Mouse (Mus musculus) ovary, adult 18-20 months (tissue): Measurements from ENCODE around the gene Rhot2.
"Not testable (repeated sequence)": the region's sequence is repeated elsewhere in the genome, so short reads cannot be mapped to it uniquely, and the experiment has no call there.

Source experiments
- DNase-seq: peaks from one replicate; pipeline ENCODE4 v3.0.0; 2022; ENCODE audit warnings: low spot score, mixed read lengths

Rhot2 gene

DNA sequence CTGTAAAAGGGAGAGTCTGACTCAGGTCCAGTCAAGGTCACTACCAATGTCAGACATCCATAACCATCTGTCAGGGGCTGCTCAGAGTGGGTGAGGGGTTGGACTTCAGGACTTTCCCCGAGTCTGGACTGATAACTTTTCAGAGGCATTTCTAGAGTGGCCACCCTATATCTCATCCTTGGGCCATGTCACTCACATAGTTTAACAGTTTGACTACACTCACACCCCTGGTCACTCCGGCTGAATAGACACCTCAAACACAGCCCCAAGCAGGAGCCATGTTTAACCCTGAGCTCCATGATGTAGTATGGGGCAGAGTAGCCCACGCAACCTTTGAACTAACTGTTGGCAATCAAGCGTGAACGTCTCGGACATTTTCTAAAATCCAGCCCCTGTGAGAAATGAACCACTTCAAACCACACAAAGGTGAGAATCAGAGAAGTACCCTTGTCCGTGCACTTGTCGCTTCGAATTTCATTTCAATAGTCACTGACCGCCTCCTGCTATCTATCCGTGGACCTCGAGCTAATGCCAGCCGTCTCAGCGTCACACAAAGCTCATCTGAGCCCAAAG lies 29.6 kb upstream of the Rhot2 start:
- no peak for DNase-seq

GRCm38 (mm10) chr17:25873405-25874147 lies 28.9 kb upstream of the Rhot2 start:
- DNase-seq, result no peak

GRCm38 (mm10) chr17:25872676-25873075 lies 28.0 kb upstream of the Rhot2 start:
- DNase-seq, result no peak

GRCm38 (mm10) chr17:25871566-25871965 lies 26.9 kb upstream of the Rhot2 start:
- DNase-seq, result not testable (repeated sequence)

DNA sequence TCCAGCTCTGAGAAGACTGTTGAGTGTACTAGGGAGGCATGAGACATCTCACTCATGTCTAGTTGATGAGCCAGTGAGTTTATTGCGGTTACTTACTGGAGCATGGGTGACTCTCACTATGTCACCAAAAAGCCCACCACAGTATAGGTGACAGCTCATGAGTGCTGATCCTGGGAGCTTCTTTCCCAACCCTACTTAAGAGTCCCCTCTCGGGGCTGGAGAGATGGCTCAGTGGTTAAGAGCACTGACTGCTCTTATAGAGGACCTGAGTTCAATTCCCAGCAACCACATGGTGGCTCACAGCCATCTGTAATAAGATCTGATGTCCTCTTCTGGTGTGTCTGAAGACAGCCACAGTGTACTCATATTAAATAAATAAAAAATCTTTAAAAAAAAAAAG lies 25.3 kb upstream of the Rhot2 start:
- DNase-seq, result no peak

GRCm38 (mm10) chr17:25869498-25869897 lies 24.8 kb upstream of the Rhot2 start:
- DNase-seq, result no peak

- DNase-seq, result peak; percentile 84
Measured at GRCm38 (mm10) chr17:25868601-25869191, 24.0 kb upstream of the Rhot2 start, which contains the start of gene Mcrip2. Gene Mcrip2, minus strand, starts transcription at chr17:25868764.

DNA sequence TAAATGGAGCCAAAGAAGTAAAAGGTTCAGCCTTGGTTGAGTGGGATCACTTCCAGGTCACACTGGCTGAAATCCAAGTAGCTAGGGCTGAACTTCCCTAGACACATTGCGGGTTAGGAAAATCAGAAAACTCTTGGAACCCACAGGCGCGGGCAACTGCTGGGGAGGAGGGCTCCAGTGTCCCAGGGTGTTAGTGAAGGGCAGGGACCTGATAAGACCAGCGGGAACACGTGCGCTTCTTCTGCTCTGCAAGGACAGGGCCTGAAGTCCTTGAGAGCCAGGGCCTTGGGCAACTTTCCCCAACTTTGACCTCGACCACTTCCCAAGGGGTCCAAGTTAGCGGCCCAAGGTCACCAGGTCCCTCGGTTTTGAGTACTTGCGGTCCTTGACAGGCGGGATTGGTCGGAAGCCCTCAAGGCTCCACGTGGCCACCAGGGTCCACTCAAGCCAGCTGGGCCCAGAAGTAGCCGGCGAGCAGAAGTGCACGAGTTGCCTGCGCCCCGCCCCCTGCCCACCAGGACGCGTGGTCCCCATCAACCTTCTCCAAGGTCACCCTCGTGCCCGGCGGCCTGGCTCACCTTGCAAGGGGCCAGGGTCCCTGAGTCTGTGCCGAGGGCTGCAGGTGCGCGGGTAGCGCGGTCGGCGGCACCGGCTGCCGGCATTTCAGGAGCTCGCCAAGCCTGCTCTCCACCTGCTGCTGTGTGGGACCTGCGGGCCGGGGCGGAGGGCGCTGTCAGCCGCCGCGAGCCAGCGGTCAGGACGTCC lies 23.4 kb upstream of the Rhot2 start:
- DNase-seq, result peak; percentile 86

GRCm38 (mm10) chr17:25867509-25867835 lies 22.8 kb upstream of the Rhot2 start:
- DNase-seq, result no peak

DNA sequence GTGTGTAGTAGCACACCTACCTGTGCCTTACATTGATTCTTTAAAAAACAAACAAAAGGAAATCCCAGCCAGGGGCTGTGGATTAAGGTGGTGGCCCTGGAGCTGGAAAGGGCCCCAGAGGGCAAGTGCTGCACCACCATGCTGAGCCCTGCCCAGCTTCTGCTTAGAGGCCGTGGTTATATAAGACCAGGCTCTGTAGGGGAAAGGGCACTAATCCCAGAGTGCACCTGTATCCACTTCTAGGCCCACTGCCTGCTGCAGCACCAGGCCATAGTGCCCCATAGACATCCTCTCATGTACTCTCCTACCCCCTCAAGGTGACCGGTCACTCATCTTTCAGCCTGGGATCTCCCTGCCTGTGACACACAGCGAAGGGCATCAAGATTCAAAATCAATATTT lies 21.5 kb upstream of the Rhot2 start:
- no peak for DNase-seq

DNA sequence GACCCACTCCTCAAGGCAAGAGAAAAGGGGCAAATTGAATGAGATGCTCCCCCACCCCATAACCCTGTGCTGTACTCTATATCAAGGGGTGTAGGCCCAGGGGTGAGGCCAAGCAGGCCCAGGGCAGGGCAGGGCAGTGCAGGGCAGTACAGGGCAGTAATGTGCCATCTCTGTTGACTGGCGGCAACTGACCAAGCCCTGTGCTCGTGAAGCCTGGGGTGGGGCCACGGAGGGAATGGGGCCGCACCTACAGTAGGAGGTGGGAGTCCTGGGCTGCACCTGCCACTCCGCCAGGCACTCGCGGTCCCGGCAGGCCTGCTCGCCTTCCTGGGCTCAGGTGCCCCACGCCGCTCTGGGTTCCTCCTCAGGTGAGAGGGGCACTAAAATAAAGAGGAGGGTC lies 20.6 kb upstream of the Rhot2 start:
- DNase-seq, result no peak

GRCm38 (mm10) chr17:25864311-25864710 lies 19.7 kb upstream of the Rhot2 start:
- DNase-seq, result no peak

- DNase-seq, result no peak
Measured at GRCm38 (mm10) chr17:25863681-25864080, 19.0 kb upstream of the Rhot2 start.

- DNase-seq, result no peak
Measured at GRCm38 (mm10) chr17:25861704-25862612, 17.3 kb upstream of the Rhot2 start.

DNA sequence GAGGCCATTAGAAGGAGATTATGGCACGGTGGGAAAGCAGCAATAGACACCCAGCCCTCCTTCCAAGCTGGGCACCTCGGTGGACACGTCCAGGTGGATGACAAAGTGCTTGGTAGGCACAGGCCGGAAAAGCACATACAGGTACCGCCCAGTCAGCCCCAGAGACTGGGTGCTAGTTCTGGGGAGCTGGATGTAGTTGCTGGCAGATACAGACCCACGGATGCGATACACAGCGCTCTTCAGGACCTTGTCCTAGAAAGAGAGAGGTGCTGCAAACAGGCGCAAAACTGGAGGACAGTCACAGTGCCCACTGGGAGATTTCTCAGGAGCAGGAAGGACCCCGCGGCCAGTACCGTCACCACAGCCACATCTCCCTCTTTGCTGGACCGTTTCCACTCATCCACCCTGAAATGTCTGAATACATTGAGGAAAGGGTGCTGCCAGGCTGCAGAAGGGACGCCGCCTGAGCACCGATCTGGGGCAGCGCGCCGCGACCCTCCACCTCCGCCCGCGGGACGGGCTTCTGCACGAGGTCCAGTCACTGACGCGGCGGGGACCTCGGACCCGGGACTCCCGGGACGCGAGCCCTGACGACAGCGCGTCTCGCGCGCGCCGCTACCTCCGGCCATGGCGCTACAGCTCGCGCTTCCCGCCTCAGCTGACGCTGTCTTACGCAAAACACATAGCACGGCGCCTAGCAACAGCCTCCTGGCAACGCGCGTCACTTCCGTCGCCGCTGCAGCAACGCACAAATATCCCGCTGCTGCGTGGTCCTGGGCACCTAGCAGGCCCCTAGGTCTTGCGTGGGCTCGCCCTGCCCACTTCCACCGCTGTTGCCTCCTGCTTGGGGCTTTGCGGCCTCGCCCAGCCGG lies 16.4 kb upstream of the Rhot2 start, which contains the start of gene Wdr90:
Wdr90 (minus strand) TSS at position 670 of the 872 bp plus-strand sequence.
- DNase-seq, result peak; percentile 88

GRCm38 (mm10) chr17:25860229-25860628 lies 15.6 kb upstream of the Rhot2 start:
- DNase-seq, result no peak

DNA sequence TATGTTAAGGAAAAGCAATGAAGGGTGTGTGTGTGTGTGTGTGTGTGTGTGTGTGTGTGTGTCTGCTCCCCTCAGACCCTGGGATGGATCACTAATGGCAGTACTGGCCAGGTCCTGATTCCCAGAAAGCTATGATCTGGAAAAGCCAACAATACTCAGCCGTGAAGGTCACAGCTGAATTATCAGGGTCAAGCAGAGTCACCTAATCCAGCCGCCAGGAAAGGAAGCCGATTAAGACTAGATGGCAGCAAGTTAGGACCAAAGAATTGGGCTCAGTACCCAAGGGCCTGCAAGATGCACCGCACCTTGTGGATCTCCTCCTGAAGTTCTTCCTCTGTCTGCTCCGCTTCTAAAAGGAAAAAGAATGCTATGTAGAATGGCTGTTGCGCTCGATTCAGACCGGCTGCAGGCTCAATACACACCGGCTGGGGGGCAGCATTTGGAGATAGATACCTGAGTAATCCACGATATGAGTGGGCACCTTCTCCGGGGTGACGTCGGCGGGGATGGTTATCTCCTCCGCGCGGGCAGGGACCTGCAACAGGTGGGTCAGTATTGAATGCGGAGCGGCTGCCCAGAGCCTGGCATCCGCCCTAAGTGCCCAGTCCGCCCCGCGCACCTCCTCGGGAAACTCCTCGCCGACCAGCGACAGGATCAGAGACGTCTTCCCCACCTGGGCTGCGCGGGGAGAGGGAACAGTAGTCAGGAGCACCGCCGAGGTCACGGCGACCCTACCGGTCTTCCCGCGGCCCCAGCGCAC lies 835 bp downstream of the Rhot2 start:
- no peak for DNase-seq

DNA sequence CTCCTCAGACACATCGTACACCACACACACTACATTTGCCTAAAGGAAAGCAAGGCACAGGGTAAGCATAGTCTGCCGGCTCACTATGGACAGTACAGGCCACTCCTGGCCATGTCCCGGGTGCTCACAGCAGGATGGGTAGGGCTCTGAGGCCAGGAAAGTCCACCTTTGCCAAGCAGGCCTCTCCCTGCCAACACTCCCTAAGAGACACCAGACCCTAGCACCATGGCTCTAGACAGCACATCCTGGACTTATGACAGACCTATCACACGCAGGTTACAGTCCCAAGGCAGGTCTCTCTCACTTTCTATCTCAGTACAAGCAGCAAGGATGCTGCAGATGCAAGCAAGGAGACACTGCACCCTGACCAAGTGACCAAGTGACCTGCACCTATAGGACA lies 1.5 kb downstream of the Rhot2 start:
- DNase-seq, result no peak

GRCm38 (mm10) chr17:25842509-25842908 lies 2.1 kb downstream of the Rhot2 start:
- DNase-seq, result no peak
